Comparison of ENCODE assay signal across 34 mouse cellular contexts in the genomic region with DNA sequence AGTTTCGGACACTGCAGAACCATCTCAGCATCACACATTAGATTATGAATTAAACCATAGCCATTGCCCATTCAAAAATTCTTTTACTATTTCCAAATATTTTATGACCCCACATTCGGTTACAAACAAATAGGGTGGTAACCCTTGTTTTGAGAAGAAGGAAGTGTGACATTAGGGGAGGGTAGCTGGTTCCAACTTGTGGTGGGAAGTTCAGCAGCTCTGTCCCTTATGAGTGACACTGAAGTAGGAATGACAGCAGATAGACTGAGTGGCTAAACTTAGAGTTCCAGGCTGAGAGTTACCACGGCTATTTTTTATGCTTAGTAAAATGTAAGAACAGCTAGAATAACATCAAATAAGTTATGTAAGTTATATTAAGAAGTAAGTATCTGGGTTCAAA.
"Had no signal": no experiment of that assay in that cellular context is flagged by ENCODE, and none has a peak within 500 bp of the region (broad histone marks: within the 10 kb centered on the region; RNA-seq: fewer than 3 reads in every experiment).

No protein-coding gene starts in this region.

- H3K27ac ChIP-seq: heart, embryonic 10.5 days; heart, embryonic 13.5 days; heart, embryonic 15.5 days; hindbrain, embryonic 10.5 days; hindbrain, embryonic 12.5 days; hindbrain, embryonic 13.5 days; hindbrain, embryonic 14.5 days; hindbrain, embryonic 15.5 days; hindbrain, postnatal 0 days; intestine, embryonic 15.5 days; kidney, embryonic 15.5 days; kidney, postnatal 0 days; layer of hippocampus, adult 2 months had no signal

- H3K4me2 ChIP-seq: heart, embryonic 11.5 days; heart, embryonic 12.5 days; heart, embryonic 13.5 days; heart, embryonic 15.5 days; hindbrain, embryonic 12.5 days; hindbrain, embryonic 13.5 days; hindbrain, embryonic 14.5 days; hindbrain, embryonic 15.5 days; intestine, embryonic 15.5 days; kidney, embryonic 15.5 days had no signal

- ATAC-seq: hindbrain, postnatal 0 days; inflammation-experienced regulatory T-cells, adult 6 months; intestine, embryonic 15.5 days; intestine, embryonic 16.5 days; intestine, postnatal 0 days had no signal

- H3K9me3 ChIP-seq: heart, embryonic 10.5 days; heart, embryonic 12.5 days; heart, embryonic 13.5 days; heart, embryonic 15.5 days; hindbrain, embryonic 10.5 days; hindbrain, embryonic 12.5 days; hindbrain, embryonic 13.5 days; hindbrain, embryonic 15.5 days; intestine, embryonic 15.5 days; kidney, embryonic 15.5 days had no signal

- DNase-seq: heart, postnatal 10 days; heart, postnatal 14 days; heart, postnatal 36 days; heart, postnatal 4 days; kidney, adult 11 months; kidney, adult 18-20 months; kidney, adult 2 months; kidney, adult 8-10 months; kidney, adult 9 months; kidney, postnatal 10 days; kidney, postnatal 14 days; kidney, postnatal 25 days; kidney, postnatal 36 days; kidney, postnatal 4 days; layer of hippocampus, adult 9-11 months; layer of hippocampus, postnatal 36 days had no signal

- H3K4me1 ChIP-seq: heart, embryonic 10.5 days; heart, embryonic 12.5 days; heart, embryonic 15.5 days; hindbrain, embryonic 10.5 days; hindbrain, embryonic 12.5 days; hindbrain, embryonic 13.5 days; hindbrain, embryonic 15.5 days; intestine, embryonic 15.5 days; kidney, embryonic 15.5 days had no signal

- H3K4me3 ChIP-seq: heart, embryonic 10.5 days; heart, embryonic 12.5 days; heart, embryonic 13.5 days; heart, embryonic 15.5 days; hindbrain, embryonic 10.5 days; hindbrain, embryonic 12.5 days; hindbrain, embryonic 13.5 days; hindbrain, embryonic 15.5 days; intestine, embryonic 15.5 days; kidney, embryonic 15.5 days; layer of hippocampus, adult 2 months had no signal

- H3K9ac ChIP-seq: heart, embryonic 12.5 days; heart, embryonic 13.5 days; heart, embryonic 15.5 days; hindbrain, embryonic 12.5 days; hindbrain, embryonic 13.5 days; hindbrain, embryonic 14.5 days; hindbrain, embryonic 15.5 days; intestine, embryonic 15.5 days; kidney, embryonic 15.5 days had no signal

- H3K27me3 ChIP-seq: heart, embryonic 12.5 days; heart, embryonic 13.5 days; heart, embryonic 15.5 days; hindbrain, embryonic 12.5 days; hindbrain, embryonic 13.5 days; hindbrain, embryonic 15.5 days; intestine, embryonic 15.5 days; kidney, embryonic 15.5 days had no signal

- H3K36me3 ChIP-seq: heart, embryonic 10.5 days; heart, embryonic 12.5 days; heart, embryonic 13.5 days; heart, embryonic 15.5 days; hindbrain, embryonic 10.5 days; hindbrain, embryonic 12.5 days; hindbrain, embryonic 13.5 days; hindbrain, embryonic 15.5 days; intestine, embryonic 15.5 days; kidney, embryonic 15.5 days had no signal
